Mouse (Mus musculus) right cerebral cortex, adult 18-20 months (tissue): ENCODE measurements around the gene Gtf3c6.

Source experiments
- DNase-seq: peaks from one replicate; pipeline ENCODE4 v3.0.0; 2022; ENCODE audit warnings: mixed read lengths

Gene Gtf3c6

GRCm38 (mm10) chr10:40257414-40258255 lies at the start of gene Gtf3c6:
Gtf3c6 (minus strand) TSS chr10:40258108.
- DNase-seq: peak; percentile 94

GRCm38 (mm10) chr10:40305989-40306388 lies 48.1 kb upstream of the Gtf3c6 start:
- DNase-seq: no peak

DNA sequence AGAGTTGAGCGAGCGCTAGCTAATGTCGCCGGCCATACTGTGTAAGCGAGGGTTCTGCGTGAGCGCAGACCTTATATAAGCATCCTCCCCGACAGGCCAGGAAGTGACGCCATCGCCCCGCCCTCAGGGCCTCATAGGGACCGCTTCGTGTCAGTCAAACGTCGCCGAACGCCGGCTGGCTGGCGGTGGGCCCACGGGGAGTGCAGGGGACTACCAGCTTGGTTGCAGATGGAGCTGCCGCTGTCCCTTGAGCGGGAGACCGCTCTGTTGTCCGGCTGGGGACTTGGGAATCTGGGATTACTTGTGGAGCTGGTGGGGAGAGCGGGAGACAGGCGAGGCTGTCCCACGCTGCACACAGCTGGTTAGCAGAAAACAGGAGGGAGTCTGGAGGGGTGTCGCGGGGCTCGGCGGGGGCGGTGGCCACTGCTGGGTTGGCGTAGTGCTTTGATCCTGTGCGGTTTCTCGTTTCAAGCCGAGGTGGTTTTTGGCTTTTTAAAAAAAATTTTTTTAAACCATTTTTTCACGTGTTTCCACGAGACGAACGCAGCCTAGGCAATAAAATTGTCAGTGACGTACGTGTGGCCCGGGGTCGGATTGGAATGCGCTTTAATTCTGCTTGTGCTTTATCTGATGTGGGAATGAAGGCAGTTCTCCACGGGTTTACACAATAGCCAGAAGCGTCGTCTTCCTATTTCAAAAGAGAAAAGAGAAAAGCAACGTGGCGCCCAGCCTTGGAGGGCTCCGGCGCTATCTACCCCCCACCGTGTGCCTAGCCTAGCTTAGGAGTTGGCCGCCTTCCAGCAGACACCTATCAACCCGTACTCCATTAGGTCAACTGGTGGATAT lies 44.5 kb upstream of the Gtf3c6 start, which contains the start of gene Amd1:
Amd1 (minus strand) TSS at position 47 of the 846 bp plus-strand sequence.
- DNase-seq: peak; percentile 100

GRCm38 (mm10) chr10:40301181-40302075 lies 43.5 kb upstream of the Gtf3c6 start:
- DNase-seq: peak; percentile 35

DNA sequence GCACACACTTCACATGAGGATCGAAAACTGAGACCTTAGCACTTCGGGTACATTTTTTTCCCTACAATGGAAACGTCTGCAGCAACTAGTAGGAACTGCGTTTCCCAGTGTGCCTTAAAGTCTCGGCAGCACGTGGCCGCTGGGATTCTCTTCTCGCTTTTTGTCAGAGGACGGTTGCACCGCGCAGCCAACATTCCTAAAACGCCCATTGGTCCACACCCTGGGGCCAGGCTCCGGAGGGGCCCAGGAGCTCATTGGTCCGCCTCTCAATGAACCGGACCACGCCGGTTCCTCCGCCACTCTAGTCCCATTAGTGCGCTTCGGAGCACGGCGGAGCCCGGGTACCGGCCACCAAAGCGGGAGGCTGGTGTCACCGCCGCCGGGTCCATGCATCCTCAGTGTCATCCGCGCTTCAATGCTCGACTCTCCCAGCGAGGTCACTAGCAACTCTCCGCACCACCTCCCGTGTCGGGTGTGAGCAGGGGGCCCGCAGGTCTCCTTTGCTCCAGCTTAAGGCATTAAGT lies 42.8 kb upstream of the Gtf3c6 start:
- DNase-seq: peak; percentile 84

DNA sequence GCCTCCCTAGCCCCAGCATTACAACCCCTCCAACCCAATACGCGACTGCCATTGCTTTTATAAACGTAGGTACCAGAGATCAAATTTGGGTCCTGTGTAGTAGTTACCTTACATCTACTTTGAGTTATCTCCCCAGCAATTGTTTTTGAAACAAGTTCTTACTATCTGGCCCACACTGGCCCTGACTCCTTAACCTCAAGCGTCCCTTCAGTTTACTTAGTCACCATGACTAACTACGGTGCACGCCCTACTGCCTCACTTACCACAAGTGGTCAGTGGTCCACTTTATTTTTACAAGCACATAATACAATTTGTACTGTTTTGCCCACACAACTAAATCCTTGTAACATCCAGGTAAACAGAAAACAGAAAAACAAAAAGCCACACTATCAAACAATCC lies 34.7 kb upstream of the Gtf3c6 start:
- no peak for DNase-seq

DNA sequence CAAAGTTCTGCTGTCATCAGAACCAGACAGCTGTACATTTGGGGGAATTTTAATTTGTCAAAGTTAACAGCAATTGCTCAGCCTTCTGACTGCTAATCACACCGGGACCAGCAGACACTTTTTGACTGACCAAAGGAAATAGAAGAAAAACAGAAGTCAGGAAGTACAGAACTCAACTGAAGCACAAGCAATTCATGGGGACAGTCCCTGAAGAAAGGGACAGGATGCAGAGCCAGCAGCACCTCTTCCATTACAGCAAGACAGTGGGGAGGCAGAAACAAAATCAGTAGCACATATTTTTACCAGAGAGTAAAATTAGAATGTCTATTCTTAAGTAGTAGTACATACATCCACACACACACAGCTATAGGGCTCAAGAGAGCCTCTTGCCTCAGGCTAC lies 28.9 kb upstream of the Gtf3c6 start:
- no peak for DNase-seq

DNA sequence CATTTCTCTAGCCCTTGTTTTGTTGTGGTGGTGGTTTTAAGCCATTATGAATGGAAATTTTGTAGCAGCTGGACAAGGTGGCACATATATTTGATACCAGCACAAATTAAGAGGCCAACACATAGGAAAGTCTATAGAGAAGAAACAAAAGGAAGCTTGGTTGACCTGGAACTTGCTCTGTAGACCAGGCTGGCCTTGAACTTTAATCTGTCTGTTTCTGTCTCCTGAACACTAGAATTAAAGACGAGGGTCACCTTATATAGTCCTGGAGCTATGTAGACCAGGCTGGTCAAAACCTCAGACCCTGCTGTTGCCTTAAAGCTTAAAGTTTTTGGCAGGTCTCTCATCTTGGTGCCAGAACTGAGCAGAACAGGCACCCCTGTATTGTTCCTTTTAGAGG lies 27.7 kb upstream of the Gtf3c6 start:
- DNase-seq: no peak

DNA sequence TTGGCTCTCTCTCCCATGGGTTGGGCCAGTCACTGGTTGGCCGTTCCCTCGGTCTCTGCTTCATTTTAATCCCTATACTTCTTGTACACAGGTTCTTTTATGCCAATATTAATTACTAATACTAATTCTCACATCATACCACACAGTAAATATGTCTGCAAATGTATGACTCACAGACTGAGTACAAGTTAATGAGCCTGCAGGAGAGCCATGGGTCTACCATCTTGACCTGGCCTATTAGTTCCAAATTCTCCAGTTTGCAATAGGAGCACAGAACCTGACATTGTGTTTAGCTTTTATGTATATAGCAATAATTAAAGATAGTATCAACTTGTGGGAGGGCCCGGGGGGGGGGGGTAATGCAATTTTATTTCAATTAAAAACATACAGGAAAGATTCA lies 27.1 kb upstream of the Gtf3c6 start:
- DNase-seq: no peak

DNA sequence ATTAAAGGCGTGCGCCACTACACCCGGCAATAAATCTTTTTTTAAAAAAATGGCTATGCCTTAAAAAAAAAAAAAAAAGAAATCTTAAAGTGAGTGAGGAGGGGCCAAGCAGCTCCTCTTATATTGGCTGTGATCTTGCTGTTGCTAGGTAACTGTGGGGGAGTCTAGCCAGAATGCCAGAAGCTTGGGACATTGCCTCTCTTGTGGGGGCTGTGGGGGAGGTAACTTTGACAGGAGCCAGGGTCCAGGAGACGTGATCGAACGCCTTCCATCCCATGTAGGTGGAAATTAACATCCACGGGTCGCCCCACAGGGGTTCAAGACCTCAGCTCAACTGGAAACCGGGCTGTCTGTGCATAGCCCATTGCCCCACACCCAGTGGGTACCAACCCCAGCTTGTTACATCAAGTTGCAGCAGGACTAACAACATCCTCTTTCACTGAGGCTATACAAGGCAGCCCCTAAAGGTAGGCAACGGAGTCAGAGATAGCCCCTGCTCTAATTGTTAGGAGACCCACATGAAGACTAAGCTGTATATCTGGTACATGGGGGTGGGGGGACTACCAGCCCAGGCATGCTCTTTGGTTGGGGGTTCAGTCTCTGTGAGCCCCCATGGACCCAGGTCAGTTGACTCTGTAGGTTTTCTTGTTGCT lies 26.4 kb upstream of the Gtf3c6 start:
- peak; percentile 49 for DNase-seq

GRCm38 (mm10) chr10:40283636-40284035 lies 25.7 kb upstream of the Gtf3c6 start:
- no peak for DNase-seq

DNA sequence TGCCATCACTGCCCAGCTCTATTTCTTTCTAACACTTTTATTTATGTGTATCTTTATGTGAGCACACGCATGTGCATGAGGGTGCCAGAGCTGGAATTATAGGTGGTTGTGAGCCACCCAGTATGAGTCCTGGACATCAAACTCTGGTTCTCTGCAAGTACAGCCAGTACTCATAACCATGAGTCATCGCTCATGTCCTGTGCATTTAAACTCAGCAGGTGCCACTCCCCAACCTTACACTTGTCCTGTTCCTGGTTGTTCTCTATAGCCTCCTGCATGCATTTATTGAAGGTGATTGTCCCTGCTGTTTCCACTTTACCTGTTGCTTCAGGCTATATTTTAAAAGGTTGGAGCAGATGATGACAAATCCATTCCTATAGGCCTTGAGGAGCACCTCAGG lies 23.7 kb upstream of the Gtf3c6 start:
- no peak for DNase-seq

DNA sequence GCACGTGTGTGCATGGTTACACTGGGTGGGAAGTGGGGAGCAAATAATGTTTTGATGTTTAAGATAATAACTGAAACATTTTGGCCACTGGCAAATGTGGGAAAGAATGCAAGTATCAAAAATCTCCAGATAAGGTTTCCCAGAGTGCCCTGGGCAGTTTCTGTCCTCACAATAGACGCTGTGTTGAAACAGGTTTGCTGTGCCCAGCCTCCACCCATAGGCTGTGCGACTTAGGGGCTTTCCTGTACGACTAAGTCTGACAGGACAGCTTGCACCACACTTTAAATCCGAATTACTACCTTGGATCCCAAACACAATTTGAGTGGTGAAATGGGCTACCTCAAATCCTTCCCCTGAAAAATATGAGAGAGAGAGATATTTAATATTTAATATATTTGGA lies 20.4 kb upstream of the Gtf3c6 start:
- DNase-seq: no peak

- no peak for DNase-seq
Observed at GRCm38 (mm10) chr10:40275991-40276390, 18.1 kb upstream of the Gtf3c6 start.

- DNase-seq: no peak
Observed at GRCm38 (mm10) chr10:40273938-40274337, 16.0 kb upstream of the Gtf3c6 start.

GRCm38 (mm10) chr10:40271216-40271615 lies 13.3 kb upstream of the Gtf3c6 start:
- DNase-seq: no peak

GRCm38 (mm10) chr10:40264920-40265319 lies 7.0 kb upstream of the Gtf3c6 start:
- DNase-seq: no peak

DNA sequence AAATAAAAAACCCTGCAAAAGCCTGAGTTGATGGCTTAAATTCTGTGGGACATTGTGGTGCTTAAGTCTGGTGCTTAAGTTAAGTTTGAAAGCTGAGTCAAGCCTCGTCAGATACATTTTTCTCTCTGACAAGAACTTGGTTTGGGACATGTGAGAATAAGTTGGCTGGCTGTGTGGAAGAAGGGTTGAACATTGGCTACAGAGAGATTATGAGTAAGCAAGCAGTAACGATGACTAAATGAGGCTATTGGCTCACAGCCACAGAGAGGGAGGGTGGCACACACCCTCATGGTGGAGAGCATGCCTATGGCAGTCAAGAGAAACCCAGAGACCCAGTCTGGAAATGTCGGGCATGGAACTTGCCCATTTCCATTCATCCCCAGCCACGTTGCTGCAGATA lies 5.8 kb upstream of the Gtf3c6 start:
- no peak for DNase-seq

- no peak for DNase-seq
Observed at GRCm38 (mm10) chr10:40262200-40262599, 4.3 kb upstream of the Gtf3c6 start.

DNA sequence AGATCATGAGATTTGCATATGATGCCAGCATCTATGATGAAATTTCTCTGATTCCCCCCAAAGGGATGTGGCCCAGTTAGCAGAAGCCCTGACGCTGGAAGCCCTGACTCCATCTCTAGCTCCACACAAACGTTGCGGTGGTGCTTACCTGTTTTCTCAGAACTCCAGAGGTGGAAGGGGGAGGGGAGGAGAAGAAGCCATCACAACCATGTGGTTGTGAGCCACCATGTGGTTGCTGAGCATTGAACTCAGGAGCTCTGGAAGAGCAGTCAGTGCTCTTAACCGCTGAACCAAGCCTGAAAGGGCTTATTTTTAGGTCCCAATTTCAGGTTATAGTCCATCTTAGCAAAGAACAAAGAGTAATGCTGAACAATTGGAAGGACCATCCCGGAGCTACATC lies 2.4 kb upstream of the Gtf3c6 start:
- no peak for DNase-seq

- DNase-seq: no peak
Observed at GRCm38 (mm10) chr10:40259542-40259941, 1.6 kb upstream of the Gtf3c6 start.

GRCm38 (mm10) chr10:40258976-40259375 lies 1.1 kb upstream of the Gtf3c6 start:
- DNase-seq: peak; percentile 51
